Mouse (Mus musculus): ENCODE data around the gene Cdkal1.

DNA sequence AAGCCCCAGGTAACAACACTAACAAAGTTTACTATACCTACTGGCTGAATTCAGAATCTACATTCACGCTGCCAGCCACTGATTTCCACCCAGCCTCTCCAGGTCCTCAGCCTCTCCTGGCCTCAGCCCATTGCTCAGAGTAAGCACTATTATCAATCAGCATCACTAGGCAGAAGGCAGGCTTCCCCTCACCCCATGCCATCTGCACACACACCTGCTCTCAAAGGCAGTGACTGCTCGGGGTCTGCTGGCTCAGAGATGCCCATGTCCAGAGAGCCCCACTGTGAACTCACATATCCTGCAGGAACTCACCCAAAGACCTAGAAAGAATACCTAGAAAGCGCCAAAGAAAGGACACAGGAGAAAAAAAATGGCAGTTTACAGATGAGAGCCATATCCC is 102.2 kb downstream of the Cdkal1 start:
- TF ChIP-seq GATA1 (IDR thresholded peaks at IDR 0.05; ENCODE audit: borderline replicate concordance, low read length) (no peak), FLI1 (IDR thresholded peaks at IDR 0.05; ENCODE audit: low read length) (no peak)

Measured in megakaryocyte, embryonic 14.5 days (primary cell).